Mouse (Mus musculus) left cerebral cortex, postnatal 10 days (tissue): Measurements from ENCODE around the gene Kif13a. TPM values are rescaled to one million over a fixed set of nuclear protein-coding genes. Genes with fewer than 3 reads are reported as not detected.

Experiments
- DNase-seq, 2 experiments: peaks; one replicate each; pipeline ENCODE4 v3.0.0; 2021 to 2022; ENCODE audit warnings: low spot score in 2 of 2, mixed read lengths in 1 of 2; ENCODE audit errors: extremely low spot score in 1 of 2
- intact Hi-C: fragments of 180-260 bp; cut with DNase I; formaldehyde crosslinking; loops from one replicate; pipeline ENCODE4 v1.15.1; 2025
- total RNA-seq, 2 experiments: library from RNA; stranded (reverse); gene quantifications; 2 replicates each; pipeline ENCODE4 v1.2.3; 2021

Gene Kif13a
- 10 to 100 TPM; 29.3 to 33.4 TPM for total RNA-seq

GRCm38 (mm10) chr13:46929719-46930658, at the start of gene Kif13a:
Gene Kif13a, minus strand, starts transcription at chr13:46929867.
- intact Hi-C loops, result loop anchor here (1.0 to 5.0 kb wide), 2 partner anchors 84 to 93 kb away; partner anchors contain the start of gene Nhlrc1

GRCm38 (mm10) chr13:46976532-46976931, 46.9 kb upstream of the Kif13a start:
- intact Hi-C loops, result no loop called here
- DNase-seq, result no peak

More at GRCm38 (mm10) chr13:46929719-46930658, at the start of gene Kif13a:
- peak; percentile 88 to 92 for DNase-seq

DNA sequence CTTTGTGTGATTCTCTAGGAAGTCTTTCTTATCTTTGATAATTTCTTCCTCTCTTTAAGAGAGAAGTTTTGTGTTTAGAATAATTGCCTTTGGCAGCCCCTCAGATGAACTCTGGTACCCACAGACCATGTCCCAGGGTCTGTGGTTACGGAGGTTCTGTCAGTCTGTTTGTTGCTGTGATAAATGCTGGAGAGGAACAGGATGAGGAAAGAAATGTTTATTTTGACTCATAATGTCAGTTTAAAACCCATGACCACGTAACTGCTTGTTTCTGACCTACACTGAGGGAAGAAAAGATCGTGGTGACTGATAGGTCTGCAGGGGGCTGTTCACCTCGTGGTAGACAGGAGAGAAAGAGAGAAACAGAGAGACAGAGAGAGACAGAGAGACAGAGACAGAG, 46.3 kb upstream of the Kif13a start:
- intact Hi-C loops, result no loop called here
- DNase-seq, result no peak

DNA sequence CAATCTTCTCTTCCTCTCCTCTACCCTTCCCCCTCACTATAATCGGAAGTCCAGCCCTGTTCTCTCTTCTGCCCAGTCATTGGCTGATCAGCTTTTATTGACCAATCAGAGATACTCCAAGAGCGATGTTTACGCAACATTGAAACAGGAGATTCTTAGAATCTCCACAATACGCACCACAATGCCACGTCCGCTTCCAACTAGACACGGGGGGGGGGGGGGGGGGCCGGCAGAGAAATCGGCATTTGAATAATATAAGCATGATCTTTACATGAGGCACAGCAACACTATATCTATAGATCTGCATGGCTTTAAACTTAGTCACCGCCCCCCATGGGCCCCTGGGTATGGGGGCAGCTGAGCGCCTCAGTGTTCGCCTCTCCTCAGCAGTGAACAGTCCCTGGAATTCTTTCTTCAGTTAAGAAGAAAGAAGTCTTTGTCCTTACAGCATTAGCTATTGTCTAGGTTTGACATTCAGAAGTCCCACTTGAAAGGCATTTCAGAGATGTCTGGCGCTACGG, 45.4 kb upstream of the Kif13a start:
- DNase-seq, result no peak
- intact Hi-C loops, result no loop called here

- no peak for DNase-seq
- intact Hi-C loops, result no loop called here
Observed at GRCm38 (mm10) chr13:46970286-46970945, 40.7 kb upstream of the Kif13a start.

- intact Hi-C loops, result no loop called here
- DNase-seq, result no peak
Observed at GRCm38 (mm10) chr13:46968626-46969025, 39.0 kb upstream of the Kif13a start.

DNA sequence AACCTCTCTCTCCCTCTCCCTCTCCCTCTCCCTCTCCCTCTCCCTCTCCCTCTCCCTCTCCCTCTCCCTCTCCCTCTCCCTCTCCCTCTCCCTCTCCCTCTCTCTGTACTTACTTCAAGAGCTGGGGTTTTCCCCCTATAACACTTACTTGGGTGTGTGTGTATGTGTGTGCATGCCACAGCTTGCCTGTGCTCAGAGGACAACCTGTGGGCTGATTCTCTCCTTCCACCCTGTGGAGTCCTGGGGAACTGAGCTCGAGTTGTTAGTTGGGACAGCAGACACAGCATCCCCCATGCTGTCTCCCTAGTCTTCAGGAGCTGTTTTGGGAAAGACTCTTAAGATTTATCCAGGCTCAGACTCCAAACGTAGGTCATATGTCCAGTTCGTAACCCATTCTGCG, 37.6 kb upstream of the Kif13a start:
- no peak for DNase-seq
- intact Hi-C loops, result no loop called here

- no peak for DNase-seq
- intact Hi-C loops, result no loop called here
Observed at GRCm38 (mm10) chr13:46960878-46961474, 31.3 kb upstream of the Kif13a start.

GRCm38 (mm10) chr13:46959139-46959538, 29.5 kb upstream of the Kif13a start:
- no peak for DNase-seq
- intact Hi-C loops, result no loop called here

DNA sequence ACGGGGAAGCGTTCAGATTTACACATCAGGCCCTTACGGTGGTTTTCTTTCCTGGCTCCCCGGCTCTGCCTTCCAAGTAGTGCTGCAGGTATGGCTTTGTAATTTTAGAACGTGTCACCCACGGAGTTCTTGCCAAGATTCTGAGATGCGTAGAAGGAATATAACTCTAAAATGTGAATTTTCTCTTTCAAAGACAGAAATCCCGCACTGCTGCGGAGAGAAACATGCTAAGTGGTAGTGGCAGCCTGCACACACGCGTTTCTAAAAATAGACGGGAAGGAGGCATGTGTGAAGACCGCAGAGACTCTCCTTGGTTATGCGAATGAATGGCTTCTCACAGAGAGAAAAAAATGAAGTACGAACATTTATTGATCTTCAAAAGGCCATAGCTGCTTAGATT, 21.5 kb upstream of the Kif13a start:
- peak in 1 of 2 experiments; percentile 33 for DNase-seq
- intact Hi-C loops, result no loop called here

- DNase-seq, result no peak
- intact Hi-C loops, result no loop called here
Observed at GRCm38 (mm10) chr13:46949741-46950140, 20.1 kb upstream of the Kif13a start.

DNA sequence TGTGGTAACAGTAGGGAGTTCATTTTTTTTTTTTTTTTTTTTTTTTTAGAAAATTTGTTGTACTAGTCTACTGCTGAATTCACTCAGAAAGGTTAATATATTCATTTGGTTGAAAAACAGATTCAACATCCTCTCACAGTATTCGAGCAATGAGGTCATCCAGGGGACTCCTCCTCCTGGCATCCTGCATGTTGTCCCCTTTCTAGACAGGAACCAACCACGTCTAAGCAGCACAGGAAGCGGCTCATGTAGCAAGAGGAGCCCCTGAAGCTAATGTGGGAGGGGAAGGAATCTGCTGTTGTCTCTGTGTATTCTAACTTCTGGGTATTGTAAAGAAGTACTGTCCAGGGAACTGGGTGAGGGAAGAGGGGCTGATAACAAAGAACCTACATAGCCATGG, 18.4 kb upstream of the Kif13a start:
- no peak for DNase-seq
- intact Hi-C loops, result no loop called here

GRCm38 (mm10) chr13:46946041-46946440, 16.4 kb upstream of the Kif13a start:
- intact Hi-C loops, result no loop called here
- DNase-seq, result no peak

GRCm38 (mm10) chr13:46945256-46945655, 15.6 kb upstream of the Kif13a start:
- DNase-seq, result no peak
- intact Hi-C loops, result no loop called here

GRCm38 (mm10) chr13:46943294-46943693, 13.6 kb upstream of the Kif13a start:
- intact Hi-C loops, result no loop called here
- no peak for DNase-seq

GRCm38 (mm10) chr13:46934116-46934515, 4.4 kb upstream of the Kif13a start:
- intact Hi-C loops, result no loop called here
- no peak for DNase-seq

GRCm38 (mm10) chr13:46932846-46933245, 3.2 kb upstream of the Kif13a start:
- intact Hi-C loops, result no loop called here
- no peak for DNase-seq

DNA sequence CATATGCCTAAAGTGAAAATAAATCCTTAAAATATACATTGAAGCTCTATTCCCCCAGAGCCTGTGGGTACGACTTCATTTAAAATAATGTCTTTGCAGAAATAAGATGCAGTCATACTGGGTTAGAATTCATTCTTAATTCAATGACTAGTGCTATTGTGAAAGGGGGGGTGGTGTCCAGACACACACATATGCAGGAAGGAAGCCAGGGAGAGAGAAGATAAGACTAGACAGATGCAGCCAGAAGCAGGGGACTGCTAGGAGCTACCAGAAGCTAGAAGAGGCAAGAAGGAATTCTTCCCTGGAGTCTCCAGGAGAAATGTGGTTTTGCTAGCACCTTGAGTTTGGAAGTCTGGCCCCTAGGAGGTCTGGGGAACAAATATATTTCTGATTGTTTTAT, 2.4 kb upstream of the Kif13a start:
- intact Hi-C loops, result no loop called here
- no peak for DNase-seq

- peak in 1 of 2 experiments; percentile 41 for DNase-seq
- intact Hi-C loops, result loop anchor here (1.0 kb wide), 1 partner anchor 84 kb away; the partner anchor contains the start of gene Nhlrc1
Observed at GRCm38 (mm10) chr13:46930659-46931046, 986 bp upstream of the Kif13a start.
